Mouse (Mus musculus): ENCODE measurements around the gene Kif19a. TPM values are rescaled to one million over a fixed set of nuclear protein-coding genes. Genes with fewer than 3 reads are reported as not detected.

Gene Kif19a
- total RNA-seq, 2 experiments from 2014 or later = 8.8 to 11.2 TPM

DNA sequence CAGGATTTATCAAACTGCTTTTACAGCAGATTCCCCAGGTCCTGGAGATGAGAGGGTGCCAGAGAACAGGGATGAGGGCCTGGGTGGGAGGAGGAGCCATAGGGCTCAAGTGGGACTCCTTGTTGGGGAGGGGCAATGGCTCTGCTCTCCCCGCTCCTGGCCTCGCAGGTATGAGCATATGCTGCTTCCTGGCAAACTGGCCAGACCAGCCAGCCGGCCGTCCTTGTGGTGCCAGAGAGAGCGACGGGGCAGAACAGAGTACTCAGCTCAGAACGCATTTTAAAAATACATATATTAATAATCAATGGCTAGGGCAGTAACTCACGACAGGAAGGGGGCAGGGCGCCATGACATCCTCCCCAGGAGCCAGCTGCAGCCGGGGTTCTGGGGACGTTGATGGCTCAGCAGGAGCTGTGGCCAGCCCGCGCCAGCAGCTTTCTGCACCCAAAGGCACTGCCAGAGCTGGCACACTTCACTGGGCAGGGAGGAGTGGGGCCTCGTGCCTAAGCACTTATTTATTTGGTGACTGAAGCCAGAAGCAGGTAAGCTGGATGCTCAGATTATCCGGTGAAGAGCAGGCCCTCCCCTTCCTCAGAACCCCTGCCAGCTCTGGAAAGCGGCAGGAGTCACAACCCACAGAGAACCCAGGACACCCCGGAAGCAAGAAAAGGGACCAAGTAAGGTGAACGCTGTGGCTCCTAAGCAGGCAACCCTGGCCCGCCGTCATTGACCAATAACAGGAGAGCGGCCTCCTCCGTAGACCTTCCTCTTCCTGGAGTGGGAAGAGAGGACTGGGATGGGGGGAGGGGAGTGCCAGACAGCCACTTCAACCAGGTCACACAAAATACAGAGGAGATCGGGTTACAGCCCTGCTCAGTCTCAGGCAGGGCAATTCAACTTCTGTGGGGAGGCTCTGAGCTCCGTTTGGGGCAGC, 64.6 kb downstream of the Kif19a start:
- intact Hi-C loops (cut with DNase I) = no loop called here
- DNase-seq (ENCODE audit: low spot score in 2 of 2) = no peak

DNA sequence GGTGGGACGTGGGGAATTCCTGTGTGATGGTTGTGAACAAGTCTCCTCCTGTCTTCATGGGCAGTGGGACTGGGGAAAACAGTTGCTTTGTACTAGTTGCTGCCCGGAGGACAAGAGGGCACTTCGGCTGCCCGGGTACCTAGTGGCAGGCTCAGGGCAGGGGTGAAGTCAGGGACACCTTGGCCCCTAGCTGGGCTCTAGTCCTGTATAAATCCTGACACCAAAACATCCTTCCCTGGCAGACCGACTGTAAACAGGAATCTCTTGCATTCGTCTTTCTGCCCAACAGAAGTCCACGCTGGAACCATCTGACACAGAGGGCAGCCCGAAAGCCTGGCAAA, 65.2 kb downstream of the Kif19a start:
- no peak for DNase-seq (ENCODE audit: low spot score in 2 of 2)
- intact Hi-C loops (cut with DNase I) = no loop called here

DNA sequence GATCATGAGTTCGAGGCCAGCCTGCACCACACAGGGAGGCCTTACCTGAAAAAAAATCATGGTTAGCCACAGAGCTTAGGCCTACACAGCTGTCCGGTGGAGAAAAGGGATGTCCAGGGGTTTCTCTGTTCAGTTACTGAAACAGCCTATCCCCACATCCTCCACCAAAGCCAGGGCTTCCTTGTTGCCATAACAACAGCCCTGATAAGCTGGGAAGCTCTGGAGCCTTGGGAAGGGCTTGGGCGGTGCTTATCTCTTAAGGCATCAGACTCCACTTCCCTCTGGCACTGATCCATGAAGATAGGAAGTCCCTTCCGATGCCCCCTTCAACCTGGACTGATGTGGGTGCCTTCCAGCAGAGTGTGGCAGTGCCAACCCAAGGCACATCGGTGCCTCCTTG, 68.0 kb downstream of the Kif19a start:
- no peak for DNase-seq (ENCODE audit: low spot score in 2 of 2)
- intact Hi-C loops (cut with DNase I) = no loop called here

Other genes with a start within 250 kb of the Kif19a start
- 100 to 1,000 TPM; 737 to 799 TPM for gene Rpl38, start 96.9 kb upstream of the Kif19a start, total RNA-seq (2021)
- 10 to 100 TPM; 24.0 to 24.6 TPM for gene Ttyh2, start 90.0 kb upstream of the Kif19a start, total RNA-seq (2021)
- gene Dnaic2, start 38.0 kb upstream of the Kif19a start, total RNA-seq (2021) = 1 to 10 TPM in 1 of 2 experiments, under 1 TPM in 1; 0.99 to 1.8 TPM
- 10 to 100 TPM; 38.4 to 38.6 TPM for gene Btbd17, start 30.6 kb downstream of the Kif19a start, total RNA-seq (2021)
- not detected for gene Gpr142, start 33.5 kb downstream of the Kif19a start, total RNA-seq (2021)
- 1 to 10 TPM; 4.0 to 4.6 TPM for gene Gprc5c, start 85.8 kb downstream of the Kif19a start, total RNA-seq (2021)
- gene Cd300a, start 124.7 kb downstream of the Kif19a start, total RNA-seq (2021) = under 1 TPM; 0.51 to 0.68 TPM
- not detected for gene Cd300lb, start 169.0 kb downstream of the Kif19a start, total RNA-seq (2021)
- gene Cd300c, start 203.8 kb downstream of the Kif19a start, total RNA-seq (2021) = not detected
- not detected for gene Cd300ld, start 224.5 kb downstream of the Kif19a start, total RNA-seq (2021)
- gene Cd300c2, start 236.5 kb downstream of the Kif19a start, total RNA-seq (2021) = 1 to 10 TPM; 3.8 to 4.1 TPM